Mouse (Mus musculus) lung, postnatal 0 days (tissue): ENCODE measurements around the gene Exoc3l. TPM values are rescaled to one million over a fixed set of nuclear protein-coding genes. Genes with fewer than 3 reads are reported as not detected.

ENCODE experiments used
- ATAC-seq: fragments of 200-750 bp; cut with Nextera tagmentation; 2 replicates; pipeline ENCODE4 v1.8.0; 2017; ENCODE audit warnings: moderate library complexity
- DNase-seq: peaks from one replicate; pipeline ENCODE4 v3.0.0-alpha.2; 2016; ENCODE audit warnings: low spot score
- H3K27ac ChIP-seq: fragments of 300-500 bp; sonication (generic); 2 replicates; pipeline ENCODE4 v1.5.1; 2014; ENCODE audit warnings: antibody characterized with exemption, mild to moderate bottlenecking, low read length, mixed read lengths
- H3K27me3 ChIP-seq: fragments of 300-500 bp; sonication (generic); replicated peaks from 2 replicates; pipeline ENCODE4 v1.6.1; 2014; ENCODE audit warnings: low read length, mixed read lengths; ENCODE audit not compliant: insufficient read depth
- H3K36me3 ChIP-seq: fragments of 300-500 bp; sonication (generic); 2 replicates; pipeline ENCODE4 v1.6.1; 2014; ENCODE audit warnings: low read length, mixed read lengths; ENCODE audit not compliant: insufficient read depth
- H3K4me1 ChIP-seq: fragments of 300-500 bp; sonication (generic); 2 replicates; pipeline ENCODE4 v1.6.1; 2014; ENCODE audit warnings: antibody characterized with exemption, low read depth, low read length, mixed read lengths; ENCODE audit not compliant: insufficient read depth
- H3K4me2 ChIP-seq: fragments of 300-500 bp; sonication (generic); replicated peaks from 2 replicates; pipeline ENCODE4 v1.6.1; 2014; ENCODE audit warnings: low read depth, mild to moderate bottlenecking, low read length, moderate library complexity, mixed read lengths
- H3K4me3 ChIP-seq: fragments of 300-500 bp; sonication (generic); 2 replicates; pipeline ENCODE4 v1.5.1; 2014; ENCODE audit warnings: low read depth, low read length
- H3K9ac ChIP-seq: fragments of 300-500 bp; sonication (generic); replicated peaks from 2 replicates; pipeline ENCODE4 v1.6.1; 2014; ENCODE audit warnings: low read depth, mild to moderate bottlenecking
- H3K9me3 ChIP-seq: fragments of 300-500 bp; sonication (generic); 2 replicates; pipeline ENCODE4 v1.6.1; 2016; ENCODE audit warnings: low read length, mixed read lengths
- CTCF ChIP-seq: IDR thresholded peaks from 2 replicates; pipeline ENCODE4 v1.5.1; 2016; ENCODE audit warnings: antibody characterized with exemption, mild to moderate bottlenecking
- EP300 ChIP-seq: IDR thresholded peaks from 2 replicates; pipeline ENCODE4 v1.6.1; 2016; ENCODE audit warnings: antibody characterized with exemption, mild to moderate bottlenecking, control low read depth
- WGBS: fragments of 180-500 bp; shearing (Covaris S2); extraction: QIAGEN DNeasy Blood & Tissue Kit; methylation state at CpG from one replicate; pipeline ENCODE4 v1.1.7; 2014; 5-methylcytosine and 5-hydroxymethylcytosine counted together
- polyA plus RNA-seq: library from polyadenylated mRNA; unstranded; fragments of >200 nt; fragmentation: Nextera tagmentation; extraction: Ambion mirVana; gene quantifications from 2 replicates; pipeline ENCODE4 v1.2.1, GENCODE M21; 2015

The Exoc3l gene
- polyA plus RNA-seq, 1 experiment from 2014 or later, result 34.6 TPM

- Histone ChIP-seq H3K36me3 (peaks cover 38% of the 10 kb centered on the region), H3K4me3 (no peak overlapping the region), H3K4me2 (no peak overlapping the region), H3K4me1 (peaks cover 11% of the 10 kb centered on the region; the same call in 1 of the 2 replicates), H3K27me3 (no peaks in the 10 kb centered on the region), H3K9ac (no peak overlapping the region), H3K9me3 (no peaks in the 10 kb centered on the region), H3K27ac (peak overlapping the region; percentile 71)
- TF ChIP-seq CTCF, result no peak
- TF ChIP-seq EP300, result no peak
- 42% methylated on average over 9 of the region's 9 CpGs for WGBS
- ATAC-seq (peak; percentile 8), DNase-seq (peak; percentile 36)
Observed at GRCm38 (mm10) chr8:105304325-105305210, 8.7 kb upstream of the Exoc3l start.

- no peaks in the 10 kb centered on the region for H3K27me3 ChIP-seq
- peaks cover 11% of the 10 kb centered on the region; the same call in 1 of the 2 replicates for H3K4me1 ChIP-seq
- no peak overlapping the region for H3K4me3 ChIP-seq
- ATAC-seq (peak; percentile 28), DNase-seq (peak; percentile 51)
- 59% methylated on average over 9 of the region's 9 CpGs for WGBS
- peaks cover 34% of the 10 kb centered on the region for H3K36me3 ChIP-seq
- peak overlapping the region; percentile 71 for H3K27ac ChIP-seq
- H3K4me2 ChIP-seq, result no peak overlapping the region
- H3K9me3 ChIP-seq, result no peaks in the 10 kb centered on the region
- no peak overlapping the region for H3K9ac ChIP-seq
- no peak for TF ChIP-seq CTCF
- TF ChIP-seq EP300, result peak; percentile 38; the same call in 1 of the 2 replicates
Observed at GRCm38 (mm10) chr8:105303874-105304273, 8.0 kb upstream of the Exoc3l start.

DNA sequence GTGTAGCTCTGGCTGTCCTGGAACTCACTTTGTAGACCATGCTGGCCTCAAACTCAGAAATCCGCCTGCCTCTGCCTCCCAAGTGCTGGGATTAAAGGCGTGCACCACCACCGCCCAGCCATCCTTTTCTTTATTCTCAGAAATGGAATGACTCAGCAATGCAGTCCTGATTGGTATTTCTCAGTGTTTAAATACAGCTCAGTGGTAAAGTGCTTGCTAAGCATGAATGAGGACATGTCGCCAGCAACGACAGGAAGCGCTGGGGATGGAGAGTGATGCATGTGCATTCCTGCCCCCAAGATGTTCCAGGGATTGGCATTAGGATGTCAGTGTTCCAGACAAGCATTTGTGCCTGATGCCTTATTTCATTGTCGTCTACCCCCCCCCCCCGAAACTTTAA is 7.5 kb upstream of the Exoc3l start:
- no peaks in the 10 kb centered on the region for H3K9me3 ChIP-seq
- TF ChIP-seq EP300 (no peak), CTCF (no peak)
- H3K36me3 ChIP-seq, result peaks cover 29% of the 10 kb centered on the region
- no peak overlapping the region for H3K9ac ChIP-seq
- 61% methylated on average over 8 of the region's 8 CpGs for WGBS
- DNase-seq, result no peak
- no peak for ATAC-seq
- H3K4me1 ChIP-seq, result peaks cover 14% of the 10 kb centered on the region; the same call in 1 of the 2 replicates
- no peak overlapping the region for H3K4me2 ChIP-seq
- H3K27ac ChIP-seq, result no peak overlapping the region
- no peaks in the 10 kb centered on the region for H3K27me3 ChIP-seq
- no peak overlapping the region for H3K4me3 ChIP-seq

DNA sequence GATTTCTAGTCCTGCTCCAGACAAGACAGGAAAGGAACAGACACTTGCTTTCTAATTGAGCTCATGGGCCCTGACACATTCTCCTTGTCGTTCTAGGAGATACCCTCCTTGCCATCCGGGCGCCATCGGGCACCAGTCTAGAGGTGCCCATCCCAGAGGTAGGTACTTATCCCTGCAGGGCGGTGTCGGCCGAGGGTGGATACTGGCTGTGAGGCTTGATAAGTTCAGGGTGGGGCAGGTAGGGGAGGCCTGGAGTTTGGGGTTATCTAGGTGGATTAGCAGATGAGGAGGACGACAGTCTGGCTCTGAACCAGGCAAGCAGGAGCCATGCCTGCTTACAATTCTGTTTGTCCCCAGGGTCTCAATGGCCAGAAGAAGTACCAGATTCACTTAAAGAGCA is 4.1 kb upstream of the Exoc3l start:
- no peaks in the 10 kb centered on the region for H3K9me3 ChIP-seq
- H3K9ac ChIP-seq, result no peak overlapping the region
- no peak overlapping the region for H3K27ac ChIP-seq
- peaks cover 19% of the 10 kb centered on the region; the same call in 1 of the 2 replicates for H3K4me1 ChIP-seq
- TF ChIP-seq CTCF, result no peak
- no peak for TF ChIP-seq EP300
- no peak for ATAC-seq
- H3K27me3 ChIP-seq, result no peaks in the 10 kb centered on the region
- H3K4me2 ChIP-seq, result no peak overlapping the region
- peaks cover 19% of the 10 kb centered on the region for H3K36me3 ChIP-seq
- no peak for DNase-seq
- H3K4me3 ChIP-seq, result no peak overlapping the region
- 81% methylated on average over 8 of the region's 8 CpGs for WGBS

DNA sequence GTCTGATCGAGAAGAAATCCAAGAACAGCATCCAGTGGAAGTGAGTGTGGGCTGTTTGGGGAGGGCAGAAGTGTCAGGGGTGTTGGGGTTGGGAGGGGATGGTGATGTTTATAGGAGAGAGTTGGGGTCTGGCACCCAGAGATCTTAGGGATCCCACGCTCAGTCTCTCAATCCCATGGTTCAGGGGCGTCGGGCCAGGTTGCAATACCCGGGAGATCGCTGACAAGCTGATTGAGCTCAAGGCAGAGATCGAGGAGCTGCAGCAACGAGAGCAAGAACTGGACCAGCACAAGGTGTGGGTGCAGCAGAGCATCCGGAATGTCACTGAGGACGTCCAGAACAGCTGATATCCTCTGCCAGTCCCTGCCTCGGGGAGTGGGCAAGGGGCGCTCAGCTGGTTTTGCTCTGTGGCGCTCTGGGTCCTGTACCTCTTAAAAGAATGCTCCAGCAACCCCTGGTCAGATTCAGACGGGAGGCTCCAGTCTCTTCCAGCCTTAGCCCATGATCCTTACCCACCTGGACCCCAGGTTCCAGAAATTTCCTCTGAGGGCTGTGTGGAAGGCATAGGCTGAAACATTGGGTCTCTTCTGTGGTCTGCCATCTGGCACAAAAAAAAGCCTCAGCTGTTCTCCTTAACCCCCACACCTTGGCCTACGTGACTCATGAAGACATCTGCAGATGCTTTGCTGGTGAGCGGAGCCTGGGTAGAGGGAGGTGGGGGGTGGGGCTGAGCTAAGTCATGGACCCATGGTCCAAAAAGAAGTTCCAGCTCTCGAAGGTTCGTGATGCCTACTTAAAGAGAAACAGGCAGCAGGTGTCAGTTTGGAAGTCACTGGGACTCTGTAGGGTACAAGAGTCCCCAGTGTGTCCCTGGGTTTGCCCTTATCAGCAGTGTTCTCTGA is 2.7 kb upstream of the Exoc3l start:
- peak overlapping the region; percentile 85; the same call in 1 of the 2 replicates for H3K27ac ChIP-seq
- H3K36me3 ChIP-seq, result peaks cover 19% of the 10 kb centered on the region
- H3K9ac ChIP-seq, result peak overlapping the region; percentile 92
- H3K27me3 ChIP-seq, result no peaks in the 10 kb centered on the region
- DNase-seq, result no peak
- no peak for TF ChIP-seq CTCF
- TF ChIP-seq EP300, result no peak
- peaks cover 9% of the 10 kb centered on the region; the same call in 1 of the 2 replicates for H3K4me1 ChIP-seq
- H3K4me3 ChIP-seq, result peak overlapping the region; percentile 93
- peak overlapping the region; percentile 81 for H3K4me2 ChIP-seq
- ATAC-seq, result no peak
- H3K9me3 ChIP-seq, result no peaks in the 10 kb centered on the region
- 44% methylated on average over 18 of the region's 18 CpGs for WGBS
